Mouse (Mus musculus) G1E (cell line): Measurements from ENCODE around the gene Dph6. TPM values are rescaled to one million over a fixed set of nuclear protein-coding genes. Genes with fewer than 3 reads are reported as not detected.

Experiments used
- ATAC-seq: 2 replicates; pipeline ENCODE4 v1.8.0; 2016; ENCODE audit warnings: mild to moderate bottlenecking; ENCODE audit not compliant: insufficient number of reproducible peaks, poor library complexity, low FRiP score, severe bottlenecking; ENCODE audit errors: extremely low read depth
- DNase-seq: peaks from one replicate; pipeline ENCODE4 v3.0.0; 2012; ENCODE audit warnings: low spot score
- H3K27me3 ChIP-seq: 2 replicates; pipeline ENCODE4 v1.6.1; 2012; ENCODE audit warnings: mild to moderate bottlenecking, low read length, inconsistent platforms; ENCODE audit not compliant: insufficient read depth
- H3K36me3 ChIP-seq: replicated peaks from 2 replicates; pipeline ENCODE3; 2012; ENCODE audit warnings: mild to moderate bottlenecking, inconsistent platforms
- H3K4me1 ChIP-seq: 2 replicates; pipeline ENCODE4 v1.6.1; 2012; ENCODE audit warnings: low read depth, low read length, inconsistent platforms, mixed read lengths; ENCODE audit not compliant: insufficient read depth
- H3K4me3 ChIP-seq: 2 replicates; pipeline ENCODE4 v1.5.1; 2012; ENCODE audit warnings: low read depth, mild to moderate bottlenecking, inconsistent platforms, low read length, moderate library complexity, mixed read lengths
- H3K9me3 ChIP-seq: replicated peaks from 2 replicates; pipeline ENCODE4 v1.6.1; 2012; ENCODE audit warnings: inconsistent platforms
- CTCF ChIP-seq: IDR thresholded peaks from 2 replicates; pipeline ENCODE4 v1.5.1; 2012; ENCODE audit warnings: low read depth, low read length, inconsistent platforms, mixed read lengths
- GATA1 ChIP-seq: IDR thresholded peaks from 2 replicates; pipeline ENCODE4 v1.6.1; 2012; ENCODE audit warnings: borderline replicate concordance, low read length, inconsistent platforms, mixed read lengths
- GATA2 ChIP-seq: IDR thresholded peaks from 2 replicates; pipeline ENCODE4 v1.6.1; 2012; ENCODE audit warnings: low read depth, low read length, inconsistent platforms, borderline replicate concordance
- POLR2AphosphoS5 ChIP-seq: IDR thresholded peaks from 2 replicates; pipeline ENCODE4 v1.6.1; 2012; ENCODE audit warnings: low read depth, low read length, inconsistent platforms; ENCODE audit not compliant: insufficient replicate concordance
- TAL1 ChIP-seq: conservative IDR thresholded peaks from 2 replicates; pipeline ENCODE4 v1.6.1; 2012; ENCODE audit warnings: low read depth, low read length, inconsistent platforms, mixed read lengths
- polyA plus RNA-seq: library from polyadenylated mRNA; stranded (reverse); fragments of >175 nt; gene quantifications from 2 replicates; pipeline ENCODE4 v1.2.3, GENCODE M21; 2012
- total RNA-seq, 2 experiments: library from RNA; stranded (forward) in 1 of 2; stranded (reverse) in 1 of 2; fragments of 200-1000 nt in 1 of 2; fragments of >200 nt in 1 of 2; fragmentation: Nextera tagmentation in 1 of 2; gene quantifications; 2 replicates each; pipeline ENCODE4 v1.2.3; 2014 to 2017

The Dph6 gene
- total RNA-seq (2014; fragmentation: Nextera tagmentation) (82.7 and 122 TPM in 2 replicates), total RNA-seq (2017) (15.5 and 18.7 TPM in 2 replicates), polyA plus RNA-seq (3.5 and 4.0 TPM in 2 replicates)

GRCm38 (mm10) chr2:114654365-114655239 lies at the start of gene Dph6:
Gene Dph6 (minus strand): TSS chr2:114654964.
- Histone ChIP-seq H3K36me3 (peaks cover 2% of the 10 kb centered on the region), H3K4me1 (peaks cover 11% of the 10 kb centered on the region), H3K27me3 (no peaks in the 10 kb centered on the region), H3K4me3 (peak within 1 kb of the TSS; percentile 81), H3K9me3 (no peaks in the 10 kb centered on the region)
- no peak for TF ChIP-seq GATA2
- no peak for TF ChIP-seq GATA1
- no peak for TF ChIP-seq POLR2AphosphoS5
- no peak for TF ChIP-seq TAL1
- no peak for TF ChIP-seq CTCF
- peak; percentile 53 for DNase-seq
- ATAC-seq: peak; percentile 81

DNA sequence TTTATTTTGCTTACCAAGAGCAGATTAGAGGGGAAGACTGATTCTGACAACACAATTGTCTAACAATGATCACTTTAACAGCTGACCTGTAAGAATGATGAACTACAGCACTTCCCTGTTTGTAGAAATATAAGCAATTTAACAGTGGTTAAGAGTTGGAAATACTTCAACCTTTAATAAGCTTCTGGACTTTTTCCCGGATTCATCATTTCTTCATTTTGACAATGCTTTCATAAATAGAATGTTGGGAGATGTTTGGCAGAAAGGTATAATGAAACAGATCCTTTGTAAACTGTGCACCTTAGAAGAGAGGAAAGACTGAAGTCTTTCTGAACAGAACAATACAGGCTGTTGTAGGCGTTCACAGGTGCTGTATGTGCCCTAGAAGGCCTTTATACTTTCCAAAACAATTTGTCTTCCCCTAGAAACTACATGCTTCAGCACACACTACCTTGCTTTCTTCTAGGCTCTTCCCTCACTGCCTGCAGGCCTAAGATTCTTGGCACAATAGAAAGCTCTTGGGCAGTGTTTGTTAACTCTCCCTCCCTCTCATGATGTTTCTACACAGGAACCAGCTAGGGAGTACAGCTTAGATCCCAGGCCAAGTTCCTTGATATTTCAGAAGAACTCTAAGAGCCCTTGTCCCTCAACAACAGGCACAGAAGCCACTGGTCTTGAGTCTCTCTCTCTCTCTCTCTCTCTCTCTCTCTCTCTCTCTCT lies 46.4 kb upstream of the Dph6 start:
- no peaks in the 10 kb centered on the region for H3K36me3 ChIP-seq
- H3K4me1 ChIP-seq: no peaks in the 10 kb centered on the region
- no peaks in the 10 kb centered on the region for H3K9me3 ChIP-seq
- no peak for DNase-seq
- H3K27me3 ChIP-seq: no peaks in the 10 kb centered on the region
- no peak overlapping the region for H3K4me3 ChIP-seq
- ATAC-seq: no peak
- TF ChIP-seq TAL1 (no peak), GATA2 (no peak), CTCF (no peak), GATA1 (no peak), POLR2AphosphoS5 (no peak)

DNA sequence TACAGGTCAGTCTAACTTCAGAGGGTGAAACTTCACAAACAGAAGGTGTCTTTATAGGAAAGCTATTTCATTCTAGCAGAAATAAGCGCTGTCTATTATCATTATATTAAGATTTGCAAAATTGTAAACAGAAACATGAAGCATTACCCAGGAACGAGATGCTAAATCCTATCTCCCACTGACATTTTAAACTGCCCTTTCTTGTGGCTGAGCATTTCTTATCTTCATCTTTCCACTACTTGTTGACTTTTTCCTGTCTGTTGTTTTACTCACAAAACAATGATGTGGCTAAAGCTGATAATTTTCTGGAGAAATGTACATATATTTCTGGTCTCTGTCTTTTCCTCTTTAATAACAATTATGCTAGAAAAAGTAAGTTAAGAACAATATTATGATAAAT lies 36.8 kb upstream of the Dph6 start:
- no peaks in the 10 kb centered on the region for H3K9me3 ChIP-seq
- H3K4me1 ChIP-seq: peaks cover 13% of the 10 kb centered on the region
- H3K4me3 ChIP-seq: no peak overlapping the region
- TF ChIP-seq CTCF: no peak
- TF ChIP-seq GATA2: no peak
- TF ChIP-seq TAL1: no peak
- TF ChIP-seq POLR2AphosphoS5: no peak
- TF ChIP-seq GATA1: no peak
- ATAC-seq (peak; percentile 85), DNase-seq (no peak)
- H3K27me3 ChIP-seq: no peaks in the 10 kb centered on the region
- H3K36me3 ChIP-seq: no peaks in the 10 kb centered on the region

DNA sequence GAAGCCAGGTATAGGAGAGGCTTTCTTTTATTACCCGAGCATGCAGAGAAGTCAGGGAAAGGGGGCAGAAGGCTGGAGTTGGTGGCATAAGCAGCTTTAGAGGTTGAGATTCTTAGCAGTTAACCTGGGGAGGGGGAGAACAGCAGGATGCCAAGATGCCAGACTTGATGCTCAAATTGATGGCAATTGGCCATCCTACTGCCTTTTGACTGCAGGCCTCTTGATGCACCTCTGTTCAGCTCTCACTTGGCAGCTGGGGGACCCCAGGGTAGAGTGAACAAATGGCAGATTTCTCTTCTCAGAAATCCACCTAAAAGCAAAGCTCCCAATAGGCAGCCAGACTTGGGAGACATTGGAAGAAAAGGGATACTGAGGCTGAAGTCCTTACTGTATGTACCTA lies 32.7 kb upstream of the Dph6 start:
- Histone ChIP-seq H3K9me3 (no peaks in the 10 kb centered on the region), H3K27me3 (no peaks in the 10 kb centered on the region), H3K4me3 (no peak overlapping the region), H3K36me3 (no peaks in the 10 kb centered on the region), H3K4me1 (0 out of 2 replicates have a peak, but pooled peaks cover 8% of the 10 kb centered on the region)
- ATAC-seq (no peak), DNase-seq (no peak)
- TF ChIP-seq POLR2AphosphoS5: no peak
- TF ChIP-seq CTCF: no peak
- TF ChIP-seq TAL1: no peak
- TF ChIP-seq GATA2: no peak
- no peak for TF ChIP-seq GATA1

DNA sequence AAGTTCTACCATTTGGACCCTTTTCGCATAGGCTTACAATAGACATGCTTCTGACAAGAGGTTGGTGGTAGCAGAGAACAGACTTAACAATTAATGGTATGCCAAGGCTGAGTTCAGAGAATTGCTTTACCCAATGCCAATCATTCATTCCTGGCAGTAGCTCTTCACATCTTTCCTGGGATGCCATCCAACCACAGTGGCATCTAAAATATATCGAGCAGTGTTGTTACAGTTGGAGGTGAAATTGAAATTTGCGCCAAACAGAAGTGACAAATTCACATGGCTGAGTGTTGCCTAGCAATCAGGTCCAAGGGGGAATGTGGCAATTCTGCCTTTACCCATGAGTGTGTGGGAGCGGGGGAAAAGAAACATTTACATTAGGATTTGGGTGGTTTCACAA lies 32.3 kb upstream of the Dph6 start:
- Histone ChIP-seq H3K9me3 (no peaks in the 10 kb centered on the region), H3K4me3 (no peak overlapping the region), H3K36me3 (no peaks in the 10 kb centered on the region), H3K27me3 (no peaks in the 10 kb centered on the region), H3K4me1 (0 out of 2 replicates have a peak, but pooled peaks cover 7% of the 10 kb centered on the region)
- no peak for ATAC-seq
- TF ChIP-seq CTCF: no peak
- DNase-seq: no peak

DNA sequence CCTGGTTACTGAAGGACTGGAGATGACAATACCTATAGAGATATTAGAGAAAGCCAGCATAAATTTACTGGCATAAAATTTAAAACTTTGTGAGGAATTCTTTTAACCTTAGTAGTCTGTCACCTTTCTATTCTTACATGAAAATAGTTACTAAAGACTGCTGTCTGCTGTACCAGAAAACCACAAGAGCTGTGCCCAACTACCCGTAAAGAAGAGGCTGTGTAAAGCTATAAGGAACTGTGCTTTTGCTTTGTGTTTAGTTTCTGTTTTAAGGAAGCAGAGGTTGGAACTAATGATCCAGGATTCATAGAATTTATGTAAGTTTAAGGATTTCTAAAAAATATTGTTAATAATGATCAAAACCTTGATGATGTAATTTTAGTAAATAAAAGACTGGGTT lies 19.1 kb upstream of the Dph6 start:
- Histone ChIP-seq H3K4me3 (no peak overlapping the region), H3K36me3 (no peaks in the 10 kb centered on the region), H3K27me3 (no peaks in the 10 kb centered on the region), H3K4me1 (no peaks in the 10 kb centered on the region), H3K9me3 (no peaks in the 10 kb centered on the region)
- DNase-seq: no peak
- TF ChIP-seq CTCF: no peak
- no peak for TF ChIP-seq GATA2
- no peak for TF ChIP-seq POLR2AphosphoS5
- no peak for TF ChIP-seq TAL1
- no peak for TF ChIP-seq GATA1
- no peak for ATAC-seq

- no peaks in the 10 kb centered on the region for H3K36me3 ChIP-seq
- H3K4me3 ChIP-seq: no peak overlapping the region
- DNase-seq (no peak), ATAC-seq (no peak)
- no peaks in the 10 kb centered on the region for H3K27me3 ChIP-seq
- H3K9me3 ChIP-seq: no peaks in the 10 kb centered on the region
- H3K4me1 ChIP-seq: no peaks in the 10 kb centered on the region
- TF ChIP-seq GATA2 (no peak), POLR2AphosphoS5 (no peak), GATA1 (no peak), CTCF (no peak)
Observed at GRCm38 (mm10) chr2:114670983-114671382, 16.2 kb upstream of the Dph6 start.
